Mouse (Mus musculus) 416B (cell line): ENCODE data around the gene Uqcr11.

Experiments
- DNase-seq: peaks from one replicate; pipeline ENCODE4 v3.0.0; 2011; ENCODE audit warnings: low read depth

Gene Uqcr11

DNA sequence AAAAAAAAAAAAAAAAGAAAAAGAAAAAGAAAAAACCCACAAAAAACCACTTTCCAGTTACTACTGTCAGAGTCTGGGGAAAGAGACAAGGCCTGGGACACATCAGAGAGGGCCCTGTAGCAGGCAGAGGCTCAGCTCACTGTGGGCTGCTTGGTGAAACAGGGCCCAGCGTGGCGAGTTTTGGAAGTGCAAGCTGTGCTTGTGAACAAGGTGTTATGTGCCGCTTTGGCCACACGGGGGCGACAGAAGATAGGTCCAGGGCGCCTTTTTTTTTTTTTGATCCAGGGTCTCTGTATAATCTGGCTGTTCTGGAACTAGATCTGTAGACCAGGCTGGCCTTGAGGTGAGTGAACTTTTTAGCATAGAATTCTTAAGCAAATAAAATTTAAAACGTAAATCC lies 30.5 kb downstream of the Uqcr11 start:
- DNase-seq = peak; percentile 93

DNA sequence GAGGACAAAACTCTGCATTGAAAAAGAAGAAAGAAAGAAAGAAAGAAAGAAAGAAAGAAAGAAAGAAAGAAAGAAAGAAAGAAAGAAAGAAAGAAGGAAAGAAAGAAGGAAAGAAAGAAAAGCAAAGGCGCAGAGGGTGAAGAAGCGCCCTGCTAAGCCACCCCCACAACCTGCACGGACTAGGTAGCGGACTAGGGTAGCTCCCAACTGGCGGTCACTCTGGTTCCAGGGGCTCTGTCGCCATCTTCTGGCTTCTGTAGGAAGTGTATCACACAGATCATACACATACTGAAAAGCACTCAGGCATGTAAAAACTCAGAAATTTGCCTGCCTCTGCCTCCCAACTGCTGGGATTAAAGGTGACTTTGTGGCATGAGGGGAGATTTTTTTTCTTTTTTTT lies 32.6 kb downstream of the Uqcr11 start:
- DNase-seq = peak; percentile 85

DNA sequence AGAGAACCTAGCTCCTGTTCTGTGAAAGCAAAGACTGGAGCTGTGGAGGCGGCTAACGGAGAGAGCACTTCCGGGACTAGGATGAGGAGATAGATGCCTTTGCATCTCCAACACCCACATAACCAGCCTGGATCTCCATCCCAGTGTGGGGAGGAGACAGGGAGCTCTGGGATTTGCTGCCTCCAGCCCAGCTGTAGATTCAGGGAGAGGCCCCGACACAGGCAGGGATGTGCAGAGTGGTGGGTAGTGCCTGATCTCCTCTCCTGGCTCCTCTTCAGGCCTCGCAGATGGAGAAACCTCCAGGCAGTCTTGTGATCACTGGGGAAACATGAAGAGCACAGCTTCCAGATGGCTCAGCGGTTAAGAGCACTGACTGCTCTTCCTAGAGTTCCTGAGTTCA lies 33.9 kb downstream of the Uqcr11 start:
- DNase-seq = no peak

DNA sequence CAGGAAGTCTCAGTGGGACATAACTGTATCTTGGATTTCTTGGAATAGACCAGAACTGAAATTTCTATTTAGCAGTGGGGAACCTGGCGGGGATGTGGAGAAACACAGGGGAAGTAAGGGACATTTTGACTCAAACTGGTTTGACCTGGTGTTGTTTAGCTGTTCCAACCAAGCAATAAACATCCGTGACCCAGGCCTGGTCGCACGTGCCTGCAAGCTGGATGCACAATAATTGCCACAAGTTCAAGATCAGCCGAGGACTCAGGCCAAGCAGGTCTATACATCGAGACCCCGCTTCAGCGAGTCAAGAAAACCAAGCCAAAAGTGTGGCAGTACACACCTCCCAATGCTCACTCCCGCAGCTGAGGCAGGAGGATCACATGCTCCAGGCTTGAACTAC lies 34.6 kb downstream of the Uqcr11 start:
- DNase-seq = no peak

DNA sequence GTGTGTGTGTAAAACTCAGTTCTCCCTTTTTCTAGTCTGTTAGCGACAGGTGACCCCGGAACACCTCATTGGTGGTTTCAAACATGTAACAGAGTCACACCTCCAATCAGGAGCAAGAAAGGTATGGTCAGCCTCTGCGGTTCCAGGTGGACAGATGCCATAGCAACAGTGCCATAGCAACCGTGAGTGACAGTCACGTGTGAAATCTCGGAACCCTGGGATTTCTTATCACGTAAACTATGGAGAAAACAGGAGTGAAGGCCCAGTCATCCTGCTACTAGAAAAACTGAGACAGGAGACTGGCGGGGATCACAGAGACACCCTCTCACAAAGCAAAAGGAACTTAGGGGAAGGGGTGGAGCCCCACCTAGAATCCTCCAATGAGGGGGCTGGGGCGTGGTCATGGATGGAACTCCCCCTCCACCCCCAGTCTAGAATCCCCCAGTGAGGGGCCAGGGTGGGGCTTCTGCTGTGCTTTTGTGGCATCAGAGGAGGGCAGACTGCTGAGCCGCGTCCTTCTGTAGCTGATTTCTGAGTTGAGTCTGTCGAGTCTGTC lies 35.1 kb downstream of the Uqcr11 start:
- peak; percentile 51 for DNase-seq

DNA sequence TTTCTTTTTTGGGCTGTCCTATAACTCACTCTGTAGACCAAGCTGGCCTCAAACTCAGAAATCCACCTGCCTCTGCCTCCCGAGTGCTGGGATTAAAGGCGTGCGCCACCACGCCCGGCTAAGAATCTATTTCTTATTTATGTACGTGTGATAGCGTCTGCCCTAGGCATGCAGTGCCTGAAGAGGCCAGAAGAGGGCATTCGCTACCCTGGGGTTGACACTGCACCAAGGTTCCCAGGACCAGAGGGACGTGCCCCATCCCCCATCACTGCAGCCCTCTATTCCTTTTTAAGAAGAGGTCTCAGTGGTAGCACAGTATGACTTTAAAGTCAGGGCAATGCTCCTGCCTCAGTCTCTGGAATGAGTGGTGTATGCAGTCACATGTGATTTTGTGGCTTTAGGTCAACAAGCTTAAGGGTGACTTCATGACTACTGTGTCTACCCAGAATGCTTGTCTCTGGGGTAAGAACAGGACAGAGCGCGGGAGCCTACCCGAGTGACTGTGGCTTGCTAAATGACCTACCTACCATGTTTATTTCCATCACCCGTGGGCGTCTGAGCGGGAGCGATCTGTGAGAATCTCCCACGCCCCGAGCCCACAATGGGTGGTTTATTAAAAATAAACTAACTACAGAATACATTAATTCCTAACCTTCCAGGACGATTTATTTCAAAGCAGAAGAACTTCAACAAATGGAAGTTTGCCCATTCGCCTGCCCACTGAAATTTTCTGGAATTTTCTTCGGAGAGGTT lies 36.5 kb downstream of the Uqcr11 start:
- no peak for DNase-seq

DNA sequence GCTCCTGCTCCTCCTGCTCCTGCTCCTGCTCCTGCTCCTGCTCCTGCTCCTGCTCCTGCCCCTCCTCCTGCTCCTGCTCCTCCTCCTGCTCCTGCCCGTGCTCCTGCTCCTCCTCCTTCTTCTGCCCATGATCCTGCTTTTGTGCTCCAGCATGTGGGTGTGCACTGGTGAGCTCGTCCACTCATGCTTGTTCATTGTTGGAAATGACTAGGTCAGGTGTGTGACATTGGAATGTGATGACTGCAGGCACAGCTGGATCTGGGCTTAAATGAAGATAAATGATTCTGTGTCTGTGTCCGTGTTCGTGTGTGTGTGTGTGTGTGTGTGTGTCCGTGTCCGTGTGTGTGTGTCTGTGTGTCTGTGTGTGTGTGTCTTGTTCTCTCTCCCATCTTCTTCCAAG lies 38.2 kb downstream of the Uqcr11 start:
- no peak for DNase-seq

DNA sequence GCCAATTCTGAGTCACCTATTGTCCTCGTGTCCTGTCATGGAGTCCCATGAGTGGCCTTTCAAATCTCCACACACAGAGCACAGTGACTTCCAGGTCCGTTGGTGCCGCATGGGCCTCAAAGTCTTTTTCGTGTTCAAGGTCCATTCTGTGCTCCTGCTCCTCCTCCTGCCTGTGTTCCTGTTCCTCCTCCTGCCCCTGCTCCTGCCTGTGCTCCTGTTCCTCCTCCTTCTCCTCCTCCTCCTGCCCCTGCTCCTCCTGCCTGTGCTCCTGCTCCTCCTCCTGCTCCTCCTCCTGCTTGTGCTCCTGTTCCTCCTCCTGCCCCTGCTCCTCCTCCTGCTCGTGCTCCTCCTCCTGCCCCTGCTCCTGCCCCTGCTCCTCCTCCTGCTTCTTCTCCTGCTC lies 38.7 kb downstream of the Uqcr11 start:
- DNase-seq = no peak

DNA sequence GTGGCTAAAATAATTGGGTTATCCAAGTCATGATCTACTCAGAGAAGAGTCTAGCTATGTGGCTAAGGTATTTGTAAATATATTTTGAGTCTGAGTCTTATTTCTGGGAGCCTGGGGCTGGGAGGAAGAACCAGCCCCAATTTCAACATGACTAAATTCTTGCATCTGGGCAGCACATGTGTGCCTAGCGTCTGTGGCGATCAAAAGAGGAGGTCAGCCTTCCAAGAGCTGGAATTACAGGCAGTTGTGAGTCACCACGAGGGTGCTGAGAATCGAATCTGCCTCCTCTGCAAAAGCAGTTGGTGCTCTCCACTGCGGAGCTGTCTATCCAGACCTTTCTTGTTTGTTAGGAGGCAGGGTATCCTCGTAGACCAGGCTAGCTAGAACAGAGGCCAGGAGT lies 40.9 kb downstream of the Uqcr11 start:
- DNase-seq = no peak

DNA sequence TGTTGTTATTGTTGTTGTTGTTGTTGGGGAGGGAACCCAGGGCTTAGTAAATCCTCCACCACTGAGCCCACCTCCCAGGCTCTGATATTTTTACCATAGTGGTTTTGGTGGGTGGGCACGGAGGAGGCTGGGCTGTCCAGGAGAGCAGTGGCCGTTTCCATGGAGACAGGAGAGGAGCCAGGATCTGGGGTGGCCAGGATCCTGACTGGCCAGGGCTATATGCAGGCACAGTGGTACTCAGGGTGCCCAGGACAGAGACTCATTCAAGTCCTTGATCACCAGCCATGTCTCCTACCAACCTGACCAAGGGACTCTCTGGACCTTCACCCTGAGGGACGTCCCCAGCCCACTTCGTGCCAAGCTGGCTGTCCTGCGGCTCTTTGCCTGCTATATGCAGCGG lies 42.9 kb downstream of the Uqcr11 start:
- DNase-seq = no peak

DNA sequence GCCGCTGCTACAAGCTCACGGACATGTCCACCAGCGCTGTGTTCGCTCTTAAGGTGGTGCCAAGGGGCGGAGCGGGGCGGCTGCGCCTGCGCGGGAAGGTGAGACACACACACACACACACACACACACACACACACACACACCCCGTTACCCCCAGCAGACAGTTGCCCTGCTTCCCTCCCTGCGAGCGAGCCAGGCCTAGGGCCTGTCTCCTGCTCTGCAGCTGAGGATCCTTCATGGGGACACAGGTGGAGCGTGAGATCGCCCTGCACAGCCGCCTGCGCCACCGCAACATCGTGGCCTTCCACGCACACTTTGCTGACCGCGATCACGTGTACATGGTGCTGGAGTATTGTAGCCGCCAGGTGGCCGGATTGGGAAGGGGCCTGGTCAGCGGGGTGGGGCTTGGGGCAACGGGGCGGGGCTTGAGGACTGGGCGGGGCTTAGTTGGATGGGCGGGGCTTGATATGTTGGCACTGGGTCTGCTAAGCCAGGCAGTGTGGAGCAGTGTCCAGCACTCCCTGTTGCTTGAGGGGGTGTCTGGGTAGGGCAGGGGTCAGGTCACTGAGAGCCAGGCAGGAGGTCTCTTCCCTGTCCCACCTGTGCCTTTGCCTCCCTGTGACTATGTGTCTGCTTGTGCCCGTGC lies 48.5 kb downstream of the Uqcr11 start:
- DNase-seq = no peak

DNA sequence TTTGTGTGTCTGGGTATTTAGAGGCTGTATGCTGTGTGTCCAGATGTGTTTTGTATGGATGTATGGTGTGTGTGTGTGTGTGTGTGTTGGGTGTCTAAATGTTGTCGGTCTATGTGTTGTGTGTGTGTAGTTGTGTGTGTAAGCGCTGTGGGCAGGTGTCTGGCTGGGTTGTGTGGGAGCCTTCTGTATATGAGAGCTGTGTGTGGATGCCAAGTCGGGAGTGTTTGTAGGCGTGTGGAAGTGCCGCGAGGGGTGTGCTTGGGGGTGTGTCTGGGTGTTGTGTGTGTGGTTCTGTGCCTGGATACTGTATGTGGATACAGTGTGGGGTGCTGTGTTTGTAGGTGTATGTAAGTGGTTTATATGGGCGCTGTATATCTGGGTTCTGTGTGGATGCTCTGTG lies 49.3 kb downstream of the Uqcr11 start:
- no peak for DNase-seq

DNA sequence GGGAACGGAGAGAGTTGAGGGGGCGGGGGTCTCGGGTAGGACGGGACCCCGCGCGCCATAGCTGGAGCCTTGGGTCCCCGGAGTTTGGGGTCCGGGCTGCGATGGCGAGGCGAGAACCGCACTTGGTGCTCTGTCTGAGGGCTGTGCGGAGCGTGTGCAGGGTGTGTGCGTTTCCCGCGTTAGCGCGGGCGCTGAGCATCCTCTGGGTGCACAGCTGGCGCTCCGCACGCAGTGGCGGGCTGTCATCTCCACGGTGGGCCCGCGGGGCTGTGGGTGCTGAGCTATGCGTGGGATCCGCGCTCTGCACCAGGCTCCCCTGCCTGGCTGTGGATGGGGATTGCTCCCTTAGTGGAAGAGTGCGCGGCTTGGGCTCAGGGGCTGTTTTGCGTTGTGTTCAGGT lies 49.9 kb downstream of the Uqcr11 start:
- no peak for DNase-seq

DNA sequence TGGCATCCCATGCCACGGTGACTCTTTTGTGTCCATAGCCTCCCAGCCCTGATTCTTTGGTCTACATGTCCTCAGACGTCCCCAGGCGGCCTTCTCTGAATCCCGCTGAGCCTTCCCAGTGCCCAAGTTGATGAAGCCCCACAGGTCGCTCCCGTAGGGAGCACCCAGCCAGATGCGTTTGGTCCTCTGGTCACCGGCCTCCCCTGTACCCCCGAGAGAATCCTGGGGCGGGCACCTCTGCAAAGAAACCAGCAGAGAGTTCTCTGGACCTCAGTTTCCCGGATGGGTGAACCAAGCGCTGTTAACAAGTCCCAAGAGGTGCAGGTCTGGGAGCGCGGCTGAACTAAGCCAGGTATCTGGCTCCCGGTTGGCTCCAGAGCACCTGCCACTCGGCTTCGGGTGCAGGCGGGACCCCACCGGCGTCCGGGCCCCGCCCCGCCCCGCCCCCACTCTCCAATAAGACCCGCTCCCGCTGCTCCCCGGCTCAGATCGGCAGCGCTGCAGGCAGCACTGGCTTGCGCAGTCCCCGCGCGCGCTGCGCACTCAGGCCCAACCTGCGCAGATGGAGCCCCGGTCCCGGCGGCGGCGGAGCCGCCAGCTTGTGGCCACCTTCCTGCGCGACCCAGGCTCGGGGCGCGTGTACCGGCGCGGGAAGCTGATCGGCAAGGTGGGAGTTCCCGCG lies 50.5 kb downstream of the Uqcr11 start, which contains the start of gene Plk5:
TSS of gene Plk5 (plus strand) at position 459 of the 682 bp plus-strand sequence.
- DNase-seq = no peak

DNA sequence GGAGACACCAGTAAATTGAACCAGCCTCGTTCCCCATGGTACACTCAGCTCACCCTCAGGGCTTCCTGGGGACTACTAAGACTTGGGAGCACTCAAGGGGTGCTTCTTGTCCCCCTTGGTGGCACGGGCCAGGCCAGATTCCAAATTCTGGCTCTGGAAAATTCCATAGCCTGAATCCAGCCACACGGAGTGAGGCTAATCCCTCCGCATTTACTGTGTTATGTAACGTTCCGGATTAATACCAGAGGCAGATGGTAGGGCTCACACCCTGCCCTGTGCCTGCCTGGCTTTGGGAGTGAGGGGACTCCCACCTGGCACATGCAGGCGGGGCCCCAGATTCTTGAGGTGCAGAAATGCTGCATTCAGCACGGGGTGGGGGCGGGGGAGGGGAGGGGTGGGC lies 51.2 kb downstream of the Uqcr11 start:
- DNase-seq = no peak
